Mouse (Mus musculus) forebrain, embryonic 10.5 days (tissue): ENCODE data around the gene Nup107. TPM values are rescaled to one million over a fixed set of nuclear protein-coding genes. Genes with fewer than 3 reads are reported as not detected.
"Not testable (repeated sequence)": the region's sequence is repeated elsewhere in the genome, so short reads cannot be mapped to it uniquely, and the experiment has no call there.

Experiments used
- DNase-seq: peaks from one replicate; pipeline ENCODE4 v3.0.0-alpha.2; 2017; ENCODE audit warnings: low spot score; ENCODE audit errors: extremely low spot score
- H3K27ac ChIP-seq: fragments of 300-500 bp; sonication (generic); 2 replicates; pipeline ENCODE4 v1.5.1; 2016; ENCODE audit warnings: mild to moderate bottlenecking
- H3K27me3 ChIP-seq: fragments of 300-500 bp; sonication (generic); 2 replicates; pipeline ENCODE4 v1.6.1; 2016; ENCODE audit warnings: mild to moderate bottlenecking; ENCODE audit not compliant: poor library complexity, severe bottlenecking
- H3K36me3 ChIP-seq: fragments of 300-500 bp; sonication (generic); replicated peaks from 2 replicates; pipeline ENCODE4 v1.6.1; 2016; ENCODE audit warnings: mild to moderate bottlenecking, moderate library complexity
- H3K4me1 ChIP-seq: fragments of 300-500 bp; sonication (generic); 2 replicates; pipeline ENCODE4 v1.6.1; 2016
- H3K4me3 ChIP-seq: fragments of 300-500 bp; sonication (generic); 2 replicates; pipeline ENCODE4 v1.5.1; 2016; ENCODE audit warnings: mild to moderate bottlenecking, moderate library complexity
- H3K9me3 ChIP-seq: fragments of 300-500 bp; sonication (generic); 2 replicates; pipeline ENCODE4 v1.6.1; 2016; ENCODE audit warnings: mild to moderate bottlenecking, moderate library complexity
- WGBS: fragments of 180-500 bp; shearing (Covaris S2); methylation state at CpG from one replicate; pipeline ENCODE4 v1.1.7; 2016; 5-methylcytosine and 5-hydroxymethylcytosine counted together
- polyA plus RNA-seq: library from polyadenylated mRNA; unstranded; fragments of >200 nt; fragmentation: Nextera tagmentation; extraction: Ambion mirVana; gene quantifications from 2 replicates; pipeline ENCODE4 v1.2.1, GENCODE M21; 2016

Nup107 gene
- polyA plus RNA-seq, 1 experiment from 2014 or later, result 113 TPM

GRCm38 (mm10) chr10:117705806-117706205, 86.7 kb downstream of the Nup107 start:
- H3K9me3 ChIP-seq, result no peaks in the 10 kb centered on the region
- no peak for DNase-seq
- no peak overlapping the region for H3K4me3 ChIP-seq
- H3K27me3 ChIP-seq, result no peaks in the 10 kb centered on the region
- H3K27ac ChIP-seq, result no peak overlapping the region
- peaks cover 86% of the 10 kb centered on the region for H3K36me3 ChIP-seq
- peaks cover 10% of the 10 kb centered on the region for H3K4me1 ChIP-seq

GRCm38 (mm10) chr10:117704964-117705335, 87.6 kb downstream of the Nup107 start:
- peaks cover 95% of the 10 kb centered on the region for H3K36me3 ChIP-seq
- no peak overlapping the region for H3K27ac ChIP-seq
- no peak overlapping the region for H3K4me3 ChIP-seq
- H3K9me3 ChIP-seq, result no peaks in the 10 kb centered on the region
- 94% methylated on average over 6 of the region's 6 CpGs for WGBS
- peaks cover 10% of the 10 kb centered on the region for H3K4me1 ChIP-seq
- no peak for DNase-seq
- H3K27me3 ChIP-seq, result no peaks in the 10 kb centered on the region

DNA sequence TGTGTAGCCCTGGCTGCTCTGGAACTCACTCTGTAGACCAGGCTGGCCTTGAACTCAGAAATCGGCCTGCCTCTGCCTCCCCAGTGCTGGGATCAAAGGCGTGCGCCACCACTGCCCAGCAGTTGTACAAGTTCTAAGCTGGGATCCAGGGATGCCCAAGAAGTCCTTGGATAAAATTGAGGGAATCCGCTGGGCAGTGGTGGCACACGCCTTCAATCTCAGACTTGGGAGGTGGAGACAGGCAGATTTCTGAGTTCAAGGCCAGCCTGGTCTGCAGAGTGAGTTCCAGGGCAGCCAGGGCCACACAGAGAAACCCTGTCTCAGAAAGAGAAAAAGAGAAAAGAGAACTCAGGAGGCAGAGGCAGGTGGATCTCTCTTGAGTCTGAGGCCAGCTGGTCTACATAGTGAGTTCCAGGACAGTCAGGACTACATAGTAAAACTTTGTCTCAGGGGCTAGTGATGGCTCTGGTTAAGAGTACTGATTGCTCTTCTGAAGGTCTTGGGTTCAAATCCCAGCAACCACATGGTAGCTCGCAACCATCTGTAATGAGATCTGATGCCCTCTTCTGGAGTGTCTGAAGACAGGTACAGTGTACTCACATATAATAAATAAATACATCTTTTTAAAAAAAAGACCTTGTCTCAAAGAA, 88.1 kb downstream of the Nup107 start:
- not testable (repeated sequence) for H3K4me1 ChIP-seq, H3K27ac ChIP-seq, H3K4me3 ChIP-seq, DNase-seq, H3K27me3 ChIP-seq, H3K9me3 ChIP-seq
- H3K36me3 ChIP-seq, result peaks cover 100% of the 10 kb centered on the region
- WGBS, result 96% methylated on average over 6 of the region's 6 CpGs

DNA sequence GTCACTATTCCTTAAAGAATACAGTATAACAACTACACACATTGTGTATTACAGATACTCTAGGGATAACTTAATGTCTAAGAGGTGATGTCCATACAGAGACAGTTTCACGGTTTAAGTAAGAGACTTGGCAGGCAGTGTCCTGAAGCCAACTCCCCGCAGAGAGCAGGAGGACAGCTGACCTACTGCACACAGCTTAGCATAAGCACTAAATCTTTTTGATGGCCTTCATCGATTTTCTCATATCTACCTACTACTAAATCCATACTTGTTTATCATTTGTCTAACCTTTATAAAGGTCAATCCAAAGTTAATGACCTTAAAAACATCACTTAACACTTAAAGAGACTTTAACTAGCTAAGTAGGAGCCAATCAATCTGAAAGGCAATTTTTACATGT, 89.0 kb downstream of the Nup107 start:
- DNase-seq, result no peak
- Histone ChIP-seq H3K4me1 (no peaks in the 10 kb centered on the region), H3K27me3 (no peaks in the 10 kb centered on the region), H3K27ac (no peak overlapping the region), H3K4me3 (no peak overlapping the region), H3K36me3 (peaks cover 100% of the 10 kb centered on the region), H3K9me3 (no peaks in the 10 kb centered on the region)
- WGBS, result 93% methylated on average over 3 of the region's 3 CpGs

GRCm38 (mm10) chr10:117702024-117702833, 90.3 kb downstream of the Nup107 start:
- Histone ChIP-seq H3K27me3 (no peaks in the 10 kb centered on the region), H3K4me1 (no peaks in the 10 kb centered on the region), H3K27ac (no peak overlapping the region), H3K36me3 (peaks cover 100% of the 10 kb centered on the region), H3K4me3 (no peak overlapping the region), H3K9me3 (no peaks in the 10 kb centered on the region)
- 94% methylated on average over 6 of the region's 6 CpGs for WGBS
- no peak for DNase-seq

DNA sequence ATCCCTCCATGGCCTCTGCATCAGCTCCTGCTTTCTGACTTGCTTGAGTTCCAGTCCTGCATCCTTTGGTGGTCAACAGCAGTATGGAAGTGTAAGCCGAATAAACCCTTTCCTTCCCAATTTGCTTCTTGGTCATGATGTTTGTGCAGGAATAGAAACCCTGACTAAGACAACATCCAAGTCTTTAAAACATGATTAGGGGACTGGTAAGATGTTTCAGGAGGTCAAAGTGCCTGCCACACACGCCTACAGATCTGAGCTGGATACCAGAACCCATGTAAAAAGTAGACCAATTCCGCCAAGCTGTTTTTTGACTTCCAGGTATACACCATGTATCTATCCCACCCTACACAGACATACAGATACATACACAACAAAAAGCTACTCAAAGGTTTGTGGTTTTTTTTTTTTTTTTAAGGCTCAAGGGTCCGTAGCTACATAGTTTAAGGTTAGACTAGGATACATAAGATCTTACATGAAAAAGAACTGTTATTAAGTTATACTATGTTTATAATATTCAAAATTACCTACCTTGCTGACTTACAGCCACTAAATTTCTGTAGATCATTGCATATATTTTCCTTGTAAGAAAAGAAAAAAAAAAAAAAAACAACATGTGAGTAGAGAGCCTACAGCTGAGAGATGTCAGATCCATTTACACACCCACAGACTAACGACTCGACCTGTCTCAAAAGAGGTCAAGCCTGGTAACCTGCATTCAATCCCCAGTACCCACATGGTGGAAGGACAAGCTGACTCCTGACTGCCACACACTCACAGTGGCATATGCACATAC, 91.3 kb downstream of the Nup107 start:
- no peak overlapping the region for H3K27ac ChIP-seq
- H3K9me3 ChIP-seq, result no peaks in the 10 kb centered on the region
- no peaks in the 10 kb centered on the region for H3K4me1 ChIP-seq
- WGBS, result 90% methylated on average over 6 of the region's 6 CpGs
- no peaks in the 10 kb centered on the region for H3K27me3 ChIP-seq
- no peak overlapping the region for H3K4me3 ChIP-seq
- DNase-seq, result no peak
- H3K36me3 ChIP-seq, result peaks cover 100% of the 10 kb centered on the region

Other genes with a start within 250 kb of the Nup107 start
- gene Cpm, start 163.2 kb downstream of the Nup107 start, polyA plus RNA-seq, result 4.8 and 5.9 TPM in 2 replicates
- gene Mdm2, start 81.9 kb downstream of the Nup107 start, polyA plus RNA-seq, result 54.0 and 58.3 TPM in 2 replicates
- gene Slc35e3, start 46.3 kb downstream of the Nup107 start, polyA plus RNA-seq, result 22.4 TPM in 2 replicates
- gene Rap1b, start 53.3 kb upstream of the Nup107 start, polyA plus RNA-seq, result 136 and 141 TPM in 2 replicates